Mouse (Mus musculus): ENCODE measurements around the gene Muc20. TPM values are rescaled to one million over a fixed set of nuclear protein-coding genes. Genes with fewer than 3 reads are reported as not detected.

The Muc20 gene
- polyA plus RNA-seq, 1 experiment from 2014 or later = not detected

GRCm38 (mm10) chr16:32784840-32785239, 12.4 kb downstream of the Muc20 start:
- no peak overlapping the region for H3K27ac ChIP-seq (replicated peaks)
- no peak for DNase-seq (ENCODE audit: low spot score)
- no peaks in the 10 kb centered on the region for H3K36me3 ChIP-seq (replicated peaks)
- peaks cover 7% of the 10 kb centered on the region for H3K9me3 ChIP-seq
- H3K4me1 ChIP-seq = peaks cover 13% of the 10 kb centered on the region
- no peak overlapping the region for H3K4me3 ChIP-seq
- WGBS = 83% methylated on average over 13 of the region's 13 CpGs
- H3K27me3 ChIP-seq (replicated peaks; ENCODE audit: low read depth, poor library complexity, severe bottlenecking) = no peaks in the 10 kb centered on the region

- no peak for DNase-seq (ENCODE audit: low spot score)
- Histone ChIP-seq H3K9me3 (peaks cover 3% of the 10 kb centered on the region), H3K36me3 (replicated peaks) (no peaks in the 10 kb centered on the region), H3K4me3 (no peak overlapping the region), H3K27ac (replicated peaks) (no peak overlapping the region), H3K27me3 (replicated peaks; ENCODE audit: low read depth, poor library complexity, severe bottlenecking) (no peaks in the 10 kb centered on the region), H3K4me1 (peaks cover 17% of the 10 kb centered on the region)
- WGBS = 74% methylated on average over 5 of the region's 5 CpGs
Observed at GRCm38 (mm10) chr16:32783324-32784062, 13.7 kb downstream of the Muc20 start.

DNA sequence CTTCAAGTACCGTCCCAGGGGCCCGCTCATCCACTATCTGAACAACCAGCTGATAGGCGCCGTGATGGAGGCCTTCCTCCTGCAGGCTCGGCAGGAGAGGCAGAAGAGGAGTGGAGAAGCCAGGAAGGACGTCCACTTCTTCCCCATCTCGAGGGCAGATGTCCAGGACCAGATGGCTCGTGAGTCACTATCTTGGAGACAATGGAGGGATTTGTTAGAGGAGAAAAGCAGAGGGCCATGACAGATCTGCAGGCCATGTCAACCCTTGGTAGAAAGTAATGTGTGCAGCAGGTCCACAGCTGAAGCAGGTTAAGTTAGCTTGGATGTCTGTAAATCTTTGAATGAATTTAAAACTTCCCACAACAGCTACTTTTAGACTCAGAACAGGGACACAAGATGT, 18.3 kb downstream of the Muc20 start:
- Histone ChIP-seq H3K36me3 (replicated peaks) (no peaks in the 10 kb centered on the region), H3K27ac (replicated peaks) (no peak overlapping the region), H3K9me3 (no peaks in the 10 kb centered on the region), H3K27me3 (replicated peaks; ENCODE audit: low read depth, poor library complexity, severe bottlenecking) (0 out of 2 replicates have a peak, but pooled peaks cover 5% of the 10 kb centered on the region), H3K4me3 (no peak overlapping the region), H3K4me1 (peaks cover 9% of the 10 kb centered on the region)
- WGBS = 62% methylated on average over 8 of the region's 8 CpGs
- no peak for DNase-seq (ENCODE audit: low spot score)

GRCm38 (mm10) chr16:32776676-32777075, 20.6 kb downstream of the Muc20 start:
- Histone ChIP-seq H3K36me3 (replicated peaks) (no peaks in the 10 kb centered on the region), H3K4me3 (no peak overlapping the region), H3K4me1 (peaks cover 5% of the 10 kb centered on the region), H3K27me3 (replicated peaks; ENCODE audit: low read depth, poor library complexity, severe bottlenecking) (0 out of 2 replicates have a peak, but pooled peaks cover 5% of the 10 kb centered on the region), H3K27ac (replicated peaks) (no peak overlapping the region), H3K9me3 (no peaks in the 10 kb centered on the region)
- no peak for DNase-seq (ENCODE audit: low spot score)
- 80% methylated on average over 10 of the region's 10 CpGs for WGBS

GRCm38 (mm10) chr16:32766904-32767303, 30.3 kb downstream of the Muc20 start:
- no peak overlapping the region for H3K27ac ChIP-seq (replicated peaks)
- no peaks in the 10 kb centered on the region for H3K27me3 ChIP-seq (replicated peaks; ENCODE audit: low read depth, poor library complexity, severe bottlenecking)
- 89% methylated on average over 7 of the region's 7 CpGs for WGBS
- peaks cover 4% of the 10 kb centered on the region; the same call in 1 of the 2 replicates for H3K9me3 ChIP-seq
- H3K4me3 ChIP-seq = no peak overlapping the region
- H3K36me3 ChIP-seq (replicated peaks) = no peaks in the 10 kb centered on the region
- peaks cover 7% of the 10 kb centered on the region; the same call in 1 of the 2 replicates for H3K4me1 ChIP-seq
- DNase-seq (ENCODE audit: low spot score) = no peak

DNA sequence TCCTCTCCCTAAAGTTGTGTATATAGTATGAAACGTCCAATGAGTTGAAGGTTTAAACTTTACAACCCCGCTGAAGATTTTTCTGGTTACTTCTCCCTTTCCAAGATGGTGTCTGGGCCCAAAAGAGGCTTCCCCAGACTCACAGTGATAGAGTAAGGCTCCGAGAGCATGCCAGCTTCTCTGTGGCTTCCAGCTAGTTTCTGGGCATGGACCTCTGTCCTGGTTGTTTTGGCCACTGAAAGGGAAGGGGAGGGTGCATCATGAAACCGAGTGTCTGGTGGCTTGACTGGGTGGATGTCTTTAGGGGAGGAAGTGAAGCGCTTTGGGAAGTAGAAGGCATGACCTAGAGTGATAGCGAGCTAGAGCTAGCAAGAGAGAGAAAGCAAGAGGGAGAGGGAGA, 32.3 kb downstream of the Muc20 start:
- DNase-seq (ENCODE audit: low spot score) = no peak
- Histone ChIP-seq H3K27ac (replicated peaks) (no peak overlapping the region), H3K9me3 (peaks cover 4% of the 10 kb centered on the region; the same call in 1 of the 2 replicates), H3K27me3 (replicated peaks; ENCODE audit: low read depth, poor library complexity, severe bottlenecking) (no peaks in the 10 kb centered on the region), H3K4me3 (no peak overlapping the region), H3K36me3 (replicated peaks) (no peaks in the 10 kb centered on the region), H3K4me1 (peaks cover 7% of the 10 kb centered on the region; the same call in 1 of the 2 replicates)
- 80% methylated on average over 6 of the region's 6 CpGs for WGBS

DNA sequence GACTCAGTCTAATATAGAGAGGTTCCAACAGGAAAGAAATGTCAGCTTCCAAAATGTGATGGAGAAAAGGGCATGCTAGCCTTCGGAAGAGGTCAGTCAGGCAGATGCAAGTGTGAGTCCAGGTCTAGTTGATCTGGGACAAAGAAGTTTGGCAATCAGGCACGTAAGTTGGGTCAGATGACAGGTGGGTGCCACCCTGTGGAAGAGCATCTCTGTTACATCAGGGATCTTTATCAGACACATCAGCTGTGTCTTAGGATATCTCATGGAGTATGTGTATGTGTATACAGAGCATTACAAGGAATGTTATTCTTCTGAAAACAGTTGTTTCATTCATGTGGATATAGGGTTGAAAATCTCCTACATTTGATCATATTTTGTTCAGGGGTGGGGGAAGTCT, 32.7 kb downstream of the Muc20 start:
- no peaks in the 10 kb centered on the region for H3K27me3 ChIP-seq (replicated peaks; ENCODE audit: low read depth, poor library complexity, severe bottlenecking)
- H3K27ac ChIP-seq (replicated peaks) = no peak overlapping the region
- no peak for DNase-seq (ENCODE audit: low spot score)
- no peaks in the 10 kb centered on the region for H3K36me3 ChIP-seq (replicated peaks)
- peaks cover 4% of the 10 kb centered on the region; the same call in 1 of the 2 replicates for H3K9me3 ChIP-seq
- WGBS = 83% methylated on average over 2 of the region's 2 CpGs
- peaks cover 7% of the 10 kb centered on the region; the same call in 1 of the 2 replicates for H3K4me1 ChIP-seq
- no peak overlapping the region for H3K4me3 ChIP-seq

GRCm38 (mm10) chr16:32750242-32751127, 46.8 kb downstream of the Muc20 start:
- H3K4me1 ChIP-seq = no peaks in the 10 kb centered on the region
- no peak overlapping the region for H3K4me3 ChIP-seq
- no peak overlapping the region for H3K27ac ChIP-seq (replicated peaks)
- WGBS = 86% methylated on average over 5 of the region's 5 CpGs
- H3K36me3 ChIP-seq (replicated peaks) = no peaks in the 10 kb centered on the region
- no peak for DNase-seq (ENCODE audit: low spot score)
- no peaks in the 10 kb centered on the region for H3K9me3 ChIP-seq
- no peaks in the 10 kb centered on the region for H3K27me3 ChIP-seq (replicated peaks; ENCODE audit: low read depth, poor library complexity, severe bottlenecking)

- Histone ChIP-seq H3K4me1 (peaks cover 4% of the 10 kb centered on the region; the same call in 1 of the 2 replicates), H3K4me3 (no peak overlapping the region), H3K27ac (replicated peaks) (no peak overlapping the region), H3K27me3 (replicated peaks; ENCODE audit: low read depth, poor library complexity, severe bottlenecking) (no peaks in the 10 kb centered on the region), H3K9me3 (no peaks in the 10 kb centered on the region), H3K36me3 (replicated peaks) (no peaks in the 10 kb centered on the region)
- WGBS = 90% methylated on average over 6 of the region's 6 CpGs
- DNase-seq (ENCODE audit: low spot score) = no peak
Observed at GRCm38 (mm10) chr16:32745852-32746251, 51.4 kb downstream of the Muc20 start.

- Histone ChIP-seq H3K27ac (replicated peaks) (no peak overlapping the region), H3K4me3 (no peak overlapping the region), H3K4me1 (peaks cover 21% of the 10 kb centered on the region), H3K9me3 (no peaks in the 10 kb centered on the region), H3K36me3 (replicated peaks) (no peaks in the 10 kb centered on the region), H3K27me3 (replicated peaks; ENCODE audit: low read depth, poor library complexity, severe bottlenecking) (no peaks in the 10 kb centered on the region)
- DNase-seq (ENCODE audit: low spot score) = no peak
- WGBS = 84% methylated on average over 2 of the region's 2 CpGs
Observed at GRCm38 (mm10) chr16:32742712-32743111, 54.5 kb downstream of the Muc20 start.

DNA sequence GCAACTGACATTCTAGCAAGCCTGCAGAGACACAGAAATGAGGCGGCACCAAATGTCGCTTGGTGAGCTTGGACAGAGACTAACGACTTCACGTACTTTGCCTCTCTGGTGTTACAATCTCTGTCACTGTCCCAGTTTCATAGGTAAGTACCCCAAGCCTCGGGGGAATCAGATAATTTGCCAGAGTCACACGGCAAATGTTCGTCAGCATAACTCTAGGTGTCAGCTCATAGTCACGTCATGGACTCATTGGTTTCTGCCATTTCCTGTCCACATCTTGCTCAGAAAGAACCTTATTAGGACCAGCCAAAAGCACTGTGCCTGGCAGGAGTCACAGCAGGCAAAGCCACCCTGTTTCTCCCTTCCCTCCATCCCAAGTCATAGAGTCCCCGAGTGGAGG, 55.9 kb downstream of the Muc20 start:
- Histone ChIP-seq H3K4me3 (no peak overlapping the region), H3K4me1 (peaks cover 21% of the 10 kb centered on the region), H3K27me3 (replicated peaks; ENCODE audit: low read depth, poor library complexity, severe bottlenecking) (no peaks in the 10 kb centered on the region), H3K9me3 (no peaks in the 10 kb centered on the region), H3K27ac (replicated peaks) (no peak overlapping the region), H3K36me3 (replicated peaks) (no peaks in the 10 kb centered on the region)
- WGBS = 84% methylated on average over 9 of the region's 9 CpGs
- no peak for DNase-seq (ENCODE audit: low spot score)

- Histone ChIP-seq H3K4me3 (no peak overlapping the region), H3K9me3 (no peaks in the 10 kb centered on the region), H3K36me3 (replicated peaks) (no peaks in the 10 kb centered on the region), H3K27me3 (replicated peaks; ENCODE audit: low read depth, poor library complexity, severe bottlenecking) (no peaks in the 10 kb centered on the region), H3K4me1 (peaks cover 28% of the 10 kb centered on the region), H3K27ac (replicated peaks) (no peak overlapping the region)
- 81% methylated on average over 8 of the region's 8 CpGs for WGBS
- no peak for DNase-seq (ENCODE audit: low spot score)
Observed at GRCm38 (mm10) chr16:32740003-32740663, 57.1 kb downstream of the Muc20 start.
